Mouse (Mus musculus): ENCODE data around the gene 6430550D23Rik. TPM values are rescaled to one million over a fixed set of nuclear protein-coding genes. Genes with fewer than 3 reads are reported as not detected.

6430550D23Rik gene
- 1.4 and 2.5 TPM in 2 replicates for polyA plus RNA-seq (2014; fragmentation: Nextera tagmentation; extraction: Ambion mirVana)

GRCm38 (mm10) chr2:156007888-156008532, at the start of gene 6430550D23Rik, which contains the start of gene Ergic3:
6430550D23Rik (minus strand) TSS chr2:156007977.
Ergic3 (plus strand) TSS chr2:156008045.
- DNase-seq (ENCODE audit: low spot score) (peak; percentile 96), ATAC-seq (replicated peaks; ENCODE audit: low FRiP score, low TSS enrichment, low read depth) (peak; percentile 98)
- peaks cover 6% of the 10 kb centered on the region for H3K4me1 ChIP-seq (replicated peaks; ENCODE audit: control insufficient read depth, insufficient read depth, low read length)
- H3K9me3 ChIP-seq (ENCODE audit: control insufficient read depth, low read length), result 0 out of 2 replicates have a peak, but pooled peaks cover 3% of the 10 kb centered on the region
- peaks cover 38% of the 10 kb centered on the region for H3K36me3 ChIP-seq (ENCODE audit: control insufficient read depth, insufficient read depth, low read length)
- H3K27ac ChIP-seq (ENCODE audit: low read depth), result peak within 1 kb of the TSS; percentile 73
- no peaks in the 10 kb centered on the region for H3K27me3 ChIP-seq (replicated peaks; ENCODE audit: control insufficient read depth, insufficient read depth, low read length)
- under 1% methylated on average over 40 of the region's 45 CpGs for WGBS
- peak within 1 kb of the TSS; percentile 98 for H3K4me3 ChIP-seq (ENCODE audit: low read depth, low read length)
- H3K9ac ChIP-seq (ENCODE audit: low read length), result peak within 1 kb of the TSS; percentile 76
- H3K4me2 ChIP-seq (ENCODE audit: low read length), result peak within 1 kb of the TSS; percentile 77

GRCm38 (mm10) chr2:156052816-156053215, 45.0 kb upstream of the 6430550D23Rik start, which contains the start of gene Fer1l4:
Fer1l4 (minus strand) TSS chr2:156052947.
- no peak within 1 kb of the TSS for H3K4me3 ChIP-seq (ENCODE audit: low read depth, low read length)
- 75% methylated on average over 9 of the region's 9 CpGs for WGBS

GRCm38 (mm10) chr2:156047929-156048328, 40.2 kb upstream of the 6430550D23Rik start:
- Histone ChIP-seq H3K27ac (ENCODE audit: low read depth) (no peak overlapping the region), H3K4me3 (ENCODE audit: low read depth, low read length) (peak overlapping the region; percentile 11; the same call in 1 of the 2 replicates), H3K4me2 (ENCODE audit: low read length) (peak overlapping the region; percentile 38), H3K9ac (ENCODE audit: low read length) (no peak overlapping the region), H3K4me1 (replicated peaks; ENCODE audit: control insufficient read depth, insufficient read depth, low read length) (0 out of 2 replicates have a peak, but pooled peaks cover 3% of the 10 kb centered on the region), H3K36me3 (ENCODE audit: control insufficient read depth, insufficient read depth, low read length) (no peaks in the 10 kb centered on the region), H3K9me3 (ENCODE audit: control insufficient read depth, low read length) (no peaks in the 10 kb centered on the region), H3K27me3 (replicated peaks; ENCODE audit: control insufficient read depth, insufficient read depth, low read length) (no peaks in the 10 kb centered on the region)
- DNase-seq (ENCODE audit: low spot score) (no peak), ATAC-seq (replicated peaks; ENCODE audit: low FRiP score, low TSS enrichment, low read depth) (no peak)
- WGBS, result 4% methylated on average over 19 of the region's 19 CpGs

More at GRCm38 (mm10) chr2:156052816-156053215, 45.0 kb upstream of the 6430550D23Rik start, which contains the start of gene Fer1l4:
- H3K9ac ChIP-seq (ENCODE audit: low read length), result no peak within 1 kb of the TSS
- no peak within 1 kb of the TSS for H3K27ac ChIP-seq (ENCODE audit: low read depth)
- H3K4me1 ChIP-seq (replicated peaks; ENCODE audit: control insufficient read depth, insufficient read depth, low read length), result no peaks in the 10 kb centered on the region
- ATAC-seq (replicated peaks; ENCODE audit: low FRiP score, low TSS enrichment, low read depth) (no peak), DNase-seq (ENCODE audit: low spot score) (no peak)
- no peaks in the 10 kb centered on the region for H3K36me3 ChIP-seq (ENCODE audit: control insufficient read depth, insufficient read depth, low read length)
- H3K4me2 ChIP-seq (ENCODE audit: low read length), result no peak within 1 kb of the TSS
- H3K27me3 ChIP-seq (replicated peaks; ENCODE audit: control insufficient read depth, insufficient read depth, low read length), result no peaks in the 10 kb centered on the region
- H3K9me3 ChIP-seq (ENCODE audit: control insufficient read depth, low read length), result no peaks in the 10 kb centered on the region

GRCm38 (mm10) chr2:156042903-156043302, 35.1 kb upstream of the 6430550D23Rik start:
- H3K27ac ChIP-seq (ENCODE audit: low read depth), result no peak overlapping the region
- H3K9me3 ChIP-seq (ENCODE audit: control insufficient read depth, low read length), result no peaks in the 10 kb centered on the region
- no peak overlapping the region for H3K4me2 ChIP-seq (ENCODE audit: low read length)
- H3K4me3 ChIP-seq (ENCODE audit: low read depth, low read length), result no peak overlapping the region
- H3K9ac ChIP-seq (ENCODE audit: low read length), result no peak overlapping the region
- ATAC-seq (replicated peaks; ENCODE audit: low FRiP score, low TSS enrichment, low read depth) (no peak), DNase-seq (ENCODE audit: low spot score) (no peak)
- 87% methylated on average over 8 of the region's 8 CpGs for WGBS
- H3K4me1 ChIP-seq (replicated peaks; ENCODE audit: control insufficient read depth, insufficient read depth, low read length), result 0 out of 2 replicates have a peak, but pooled peaks cover 3% of the 10 kb centered on the region
- H3K27me3 ChIP-seq (replicated peaks; ENCODE audit: control insufficient read depth, insufficient read depth, low read length), result no peaks in the 10 kb centered on the region
- no peaks in the 10 kb centered on the region for H3K36me3 ChIP-seq (ENCODE audit: control insufficient read depth, insufficient read depth, low read length)

DNA sequence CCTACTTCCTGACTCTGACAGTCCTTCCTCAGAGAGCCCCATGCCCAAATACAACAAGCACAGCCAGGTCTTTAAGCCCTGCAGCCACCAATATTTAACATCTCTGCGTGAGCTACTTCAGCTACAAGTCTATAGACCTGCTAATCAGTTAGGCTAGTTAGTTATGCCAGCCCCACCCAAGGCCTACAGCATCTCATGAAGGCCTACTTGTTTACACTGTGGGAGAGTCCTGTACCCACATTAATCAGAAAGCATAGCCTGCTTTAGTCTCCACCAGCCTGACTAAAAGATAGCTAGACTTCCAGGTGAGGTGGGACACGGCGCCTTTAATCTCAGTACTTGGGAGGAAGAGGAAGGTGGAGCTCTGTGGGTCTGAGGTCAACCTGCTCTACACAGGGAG, 31.6 kb upstream of the 6430550D23Rik start:
- Histone ChIP-seq H3K4me2 (ENCODE audit: low read length) (no peak overlapping the region), H3K9me3 (ENCODE audit: control insufficient read depth, low read length) (no peaks in the 10 kb centered on the region), H3K4me3 (ENCODE audit: low read depth, low read length) (no peak overlapping the region), H3K27me3 (replicated peaks; ENCODE audit: control insufficient read depth, insufficient read depth, low read length) (no peaks in the 10 kb centered on the region), H3K27ac (ENCODE audit: low read depth) (no peak overlapping the region), H3K9ac (ENCODE audit: low read length) (no peak overlapping the region), H3K4me1 (replicated peaks; ENCODE audit: control insufficient read depth, insufficient read depth, low read length) (no peaks in the 10 kb centered on the region), H3K36me3 (ENCODE audit: control insufficient read depth, insufficient read depth, low read length) (no peaks in the 10 kb centered on the region)
- DNase-seq (ENCODE audit: low spot score) (no peak), ATAC-seq (replicated peaks; ENCODE audit: low FRiP score, low TSS enrichment, low read depth) (no peak)
- 83% methylated on average over 3 of the region's 3 CpGs for WGBS

DNA sequence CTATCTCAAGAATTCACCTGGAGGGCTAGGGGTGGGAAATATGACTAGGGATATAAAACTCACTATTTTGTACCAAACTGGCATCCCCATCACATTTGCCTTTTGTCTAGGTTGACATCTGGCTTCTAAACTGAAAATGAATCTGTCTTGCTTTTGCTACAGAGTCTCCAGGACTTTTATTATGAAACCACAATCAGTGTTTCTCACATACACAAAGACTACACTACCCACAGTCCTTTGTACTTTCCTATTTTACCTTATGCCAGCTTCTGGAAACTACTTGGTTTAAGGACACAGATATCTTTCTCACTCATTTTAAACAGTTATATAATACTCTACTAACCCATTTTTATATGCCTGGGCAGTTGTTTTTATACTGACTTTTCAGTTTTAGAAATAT, 17.7 kb upstream of the 6430550D23Rik start:
- Histone ChIP-seq H3K9me3 (ENCODE audit: control insufficient read depth, low read length) (no peaks in the 10 kb centered on the region), H3K4me1 (replicated peaks; ENCODE audit: control insufficient read depth, insufficient read depth, low read length) (no peaks in the 10 kb centered on the region), H3K4me3 (ENCODE audit: low read depth, low read length) (no peak overlapping the region), H3K27ac (ENCODE audit: low read depth) (no peak overlapping the region), H3K36me3 (ENCODE audit: control insufficient read depth, insufficient read depth, low read length) (no peaks in the 10 kb centered on the region), H3K4me2 (ENCODE audit: low read length) (no peak overlapping the region), H3K27me3 (replicated peaks; ENCODE audit: control insufficient read depth, insufficient read depth, low read length) (no peaks in the 10 kb centered on the region), H3K9ac (ENCODE audit: low read length) (no peak overlapping the region)
- DNase-seq (ENCODE audit: low spot score) (no peak), ATAC-seq (replicated peaks; ENCODE audit: low FRiP score, low TSS enrichment, low read depth) (no peak)

DNA sequence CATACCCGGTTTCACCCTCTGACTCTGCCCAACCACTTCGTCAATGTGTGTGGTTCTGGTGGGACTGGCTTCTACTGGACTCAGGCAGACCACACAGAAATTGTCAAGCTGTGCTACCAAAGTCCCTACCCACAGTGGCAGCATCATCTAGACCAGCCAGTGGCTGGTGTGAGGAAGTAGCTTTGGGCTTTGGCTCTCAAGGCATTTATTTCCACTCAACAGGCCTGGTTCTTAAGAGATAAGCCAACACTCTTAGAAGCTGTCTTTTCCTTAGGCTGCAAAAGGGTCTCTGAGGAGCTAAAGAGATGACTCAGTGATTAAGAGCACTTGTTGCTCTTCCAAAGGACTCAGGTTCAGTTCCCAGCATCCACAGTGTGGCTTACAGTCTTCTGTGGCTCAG, 14.0 kb upstream of the 6430550D23Rik start:
- 81% methylated on average over 2 of the region's 2 CpGs for WGBS
- Histone ChIP-seq H3K27me3 (replicated peaks; ENCODE audit: control insufficient read depth, insufficient read depth, low read length) (no peaks in the 10 kb centered on the region), H3K4me3 (ENCODE audit: low read depth, low read length) (no peak overlapping the region), H3K36me3 (ENCODE audit: control insufficient read depth, insufficient read depth, low read length) (peaks cover 24% of the 10 kb centered on the region), H3K9me3 (ENCODE audit: control insufficient read depth, low read length) (no peaks in the 10 kb centered on the region), H3K9ac (ENCODE audit: low read length) (no peak overlapping the region), H3K4me2 (ENCODE audit: low read length) (no peak overlapping the region), H3K4me1 (replicated peaks; ENCODE audit: control insufficient read depth, insufficient read depth, low read length) (no peaks in the 10 kb centered on the region), H3K27ac (ENCODE audit: low read depth) (no peak overlapping the region)
- no peak for ATAC-seq (replicated peaks; ENCODE audit: low FRiP score, low TSS enrichment, low read depth)
- DNase-seq (ENCODE audit: low spot score), result no peak

GRCm38 (mm10) chr2:156021219-156021618, 13.4 kb upstream of the 6430550D23Rik start:
- Histone ChIP-seq H3K9ac (ENCODE audit: low read length) (no peak overlapping the region), H3K36me3 (ENCODE audit: control insufficient read depth, insufficient read depth, low read length) (peaks cover 30% of the 10 kb centered on the region), H3K4me3 (ENCODE audit: low read depth, low read length) (no peak overlapping the region), H3K27ac (ENCODE audit: low read depth) (no peak overlapping the region), H3K27me3 (replicated peaks; ENCODE audit: control insufficient read depth, insufficient read depth, low read length) (no peaks in the 10 kb centered on the region), H3K9me3 (ENCODE audit: control insufficient read depth, low read length) (no peaks in the 10 kb centered on the region), H3K4me1 (replicated peaks; ENCODE audit: control insufficient read depth, insufficient read depth, low read length) (no peaks in the 10 kb centered on the region), H3K4me2 (ENCODE audit: low read length) (no peak overlapping the region)
- WGBS, result 91% methylated on average over 8 of the region's 8 CpGs
- ATAC-seq (replicated peaks; ENCODE audit: low FRiP score, low TSS enrichment, low read depth) (no peak), DNase-seq (ENCODE audit: low spot score) (no peak)

- H3K9ac ChIP-seq (ENCODE audit: low read length), result no peak overlapping the region
- H3K9me3 ChIP-seq (ENCODE audit: control insufficient read depth, low read length), result no peaks in the 10 kb centered on the region
- ATAC-seq (replicated peaks; ENCODE audit: low FRiP score, low TSS enrichment, low read depth) (no peak), DNase-seq (ENCODE audit: low spot score) (no peak)
- no peak overlapping the region for H3K4me3 ChIP-seq (ENCODE audit: low read depth, low read length)
- peaks cover 61% of the 10 kb centered on the region for H3K36me3 ChIP-seq (ENCODE audit: control insufficient read depth, insufficient read depth, low read length)
- no peak overlapping the region for H3K27ac ChIP-seq (ENCODE audit: low read depth)
- H3K27me3 ChIP-seq (replicated peaks; ENCODE audit: control insufficient read depth, insufficient read depth, low read length), result no peaks in the 10 kb centered on the region
- WGBS, result 81% methylated on average over 3 of the region's 3 CpGs
- no peak overlapping the region for H3K4me2 ChIP-seq (ENCODE audit: low read length)
- no peaks in the 10 kb centered on the region for H3K4me1 ChIP-seq (replicated peaks; ENCODE audit: control insufficient read depth, insufficient read depth, low read length)
Observed at GRCm38 (mm10) chr2:156018106-156018505, 10.3 kb upstream of the 6430550D23Rik start.
